Mouse (Mus musculus): Measurements from ENCODE around the gene Cntn6. TPM values are rescaled to one million over a fixed set of nuclear protein-coding genes. Genes with fewer than 3 reads are reported as not detected.

Gene Cntn6
- polyA plus RNA-seq, 1 experiment: 6.0 TPM

GRCm38 (mm10) chr6:104761226-104761625, 268.6 kb downstream of the Cntn6 start:
- peak; percentile 21 for DNase-seq (ENCODE audit: low read depth)

GRCm38 (mm10) chr6:104783891-104784290, 291.3 kb downstream of the Cntn6 start:
- TF ChIP-seq POLR2A (IDR thresholded peaks at IDR 0.05; ENCODE audit: borderline replicate concordance, extremely low read depth, insufficient read depth, insufficient read length, poor library complexity, severe bottlenecking): no peak
- TF ChIP-seq CTCF (IDR thresholded peaks at IDR 0.05; ENCODE audit: borderline replicate concordance, extremely low read depth, insufficient read depth, insufficient read length): no peak
- no peak for DNase-seq (ENCODE audit: low read depth)

More at GRCm38 (mm10) chr6:104761226-104761625, 268.6 kb downstream of the Cntn6 start:
- TF ChIP-seq CTCF (IDR thresholded peaks at IDR 0.05; ENCODE audit: borderline replicate concordance, extremely low read depth, insufficient read depth, insufficient read length) (no peak), POLR2A (IDR thresholded peaks at IDR 0.05; ENCODE audit: borderline replicate concordance, extremely low read depth, insufficient read depth, insufficient read length, poor library complexity, severe bottlenecking) (no peak)

- DNase-seq (ENCODE audit: low read depth): peak; percentile 8
- TF ChIP-seq CTCF (IDR thresholded peaks at IDR 0.05; ENCODE audit: borderline replicate concordance, extremely low read depth, insufficient read depth, insufficient read length): no peak
- TF ChIP-seq POLR2A (IDR thresholded peaks at IDR 0.05; ENCODE audit: borderline replicate concordance, extremely low read depth, insufficient read depth, insufficient read length, poor library complexity, severe bottlenecking): no peak
These were observed 294.9 kb downstream of the Cntn6 start for GRCm38 (mm10) chr6:104787502-104787901.

GRCm38 (mm10) chr6:104808526-104808925, 315.9 kb downstream of the Cntn6 start:
- TF ChIP-seq CTCF (IDR thresholded peaks at IDR 0.05; ENCODE audit: borderline replicate concordance, extremely low read depth, insufficient read depth, insufficient read length): no peak
- no peak for TF ChIP-seq POLR2A (IDR thresholded peaks at IDR 0.05; ENCODE audit: borderline replicate concordance, extremely low read depth, insufficient read depth, insufficient read length, poor library complexity, severe bottlenecking)
- DNase-seq (ENCODE audit: low read depth): peak; percentile 79

- DNase-seq (ENCODE audit: low read depth): no peak
- no peak for TF ChIP-seq POLR2A (IDR thresholded peaks at IDR 0.05; ENCODE audit: borderline replicate concordance, extremely low read depth, insufficient read depth, insufficient read length, poor library complexity, severe bottlenecking)
- TF ChIP-seq CTCF (IDR thresholded peaks at IDR 0.05; ENCODE audit: borderline replicate concordance, extremely low read depth, insufficient read depth, insufficient read length): no peak
These were observed 323.0 kb downstream of the Cntn6 start for GRCm38 (mm10) chr6:104815610-104816009.

GRCm38 (mm10) chr6:104879711-104880110, 387.1 kb downstream of the Cntn6 start:
- no peak for TF ChIP-seq POLR2A (IDR thresholded peaks at IDR 0.05; ENCODE audit: borderline replicate concordance, extremely low read depth, insufficient read depth, insufficient read length, poor library complexity, severe bottlenecking)
- TF ChIP-seq CTCF (IDR thresholded peaks at IDR 0.05; ENCODE audit: borderline replicate concordance, extremely low read depth, insufficient read depth, insufficient read length): no peak
- peak; percentile 54 for DNase-seq (ENCODE audit: low read depth)

GRCm38 (mm10) chr6:104884021-104884420, 391.4 kb downstream of the Cntn6 start:
- TF ChIP-seq POLR2A (IDR thresholded peaks at IDR 0.05; ENCODE audit: borderline replicate concordance, extremely low read depth, insufficient read depth, insufficient read length, poor library complexity, severe bottlenecking): no peak
- no peak for TF ChIP-seq CTCF (IDR thresholded peaks at IDR 0.05; ENCODE audit: borderline replicate concordance, extremely low read depth, insufficient read depth, insufficient read length)
- DNase-seq (ENCODE audit: low read depth): no peak

GRCm38 (mm10) chr6:104885829-104886228, 393.2 kb downstream of the Cntn6 start:
- no peak for DNase-seq (ENCODE audit: low read depth)
- TF ChIP-seq CTCF (IDR thresholded peaks at IDR 0.05; ENCODE audit: borderline replicate concordance, extremely low read depth, insufficient read depth, insufficient read length) (no peak), POLR2A (IDR thresholded peaks at IDR 0.05; ENCODE audit: borderline replicate concordance, extremely low read depth, insufficient read depth, insufficient read length, poor library complexity, severe bottlenecking) (no peak)

- DNase-seq (ENCODE audit: low read depth): no peak
- TF ChIP-seq POLR2A (IDR thresholded peaks at IDR 0.05; ENCODE audit: borderline replicate concordance, extremely low read depth, insufficient read depth, insufficient read length, poor library complexity, severe bottlenecking) (no peak), CTCF (IDR thresholded peaks at IDR 0.05; ENCODE audit: borderline replicate concordance, extremely low read depth, insufficient read depth, insufficient read length) (no peak)
These were observed 398.5 kb downstream of the Cntn6 start for GRCm38 (mm10) chr6:104891071-104891470.

All from brain, embryonic 14.5 days (tissue).